Mouse (Mus musculus): ENCODE data around the gene Tex11. TPM values are rescaled to one million over a fixed set of nuclear protein-coding genes. Genes with fewer than 3 reads are reported as not detected.

Gene Tex11
- total RNA-seq, 2 experiments from 2014 or later = 0.10 TPM; not detected in 1

Other genes starting within 250 kb of the Tex11 start
- gene Slc7a3, start 26.4 kb upstream of the Tex11 start, total RNA-seq (2021) = 1 to 10 TPM; 5.0 to 5.4 TPM
- 10 to 100 TPM; 72.9 to 83.2 TPM for gene Snx12, start 162.9 kb upstream of the Tex11 start, total RNA-seq (2021)
- 10 to 100 TPM; 18.4 to 22.8 TPM for gene Foxo4, start 194.9 kb upstream of the Tex11 start, total RNA-seq (2021)
- not detected for gene Gm614, start 204.3 kb upstream of the Tex11 start, total RNA-seq (2021)
- 1 to 10 TPM; 1.3 to 1.4 TPM for gene Il2rg, start 208.6 kb upstream of the Tex11 start, total RNA-seq (2021)
- not detected for gene Gm20489, start 209.4 kb upstream of the Tex11 start, total RNA-seq (2021)
- 10 to 100 TPM; 21.2 to 39.4 TPM for gene Med12, start 214.4 kb upstream of the Tex11 start, total RNA-seq (2021)
- gene Nlgn3, start 239.5 kb upstream of the Tex11 start, total RNA-seq (2021) = 100 to 1,000 TPM; 194 to 212 TPM